Mouse (Mus musculus) stomach, embryonic 14.5 days (tissue): Measurements from ENCODE around the gene Macrod2. TPM values are rescaled to one million over a fixed set of nuclear protein-coding genes. Genes with fewer than 3 reads are reported as not detected.

Experiments used
- ATAC-seq: fragments of 200-750 bp; cut with Nextera tagmentation; 2 replicates; pipeline ENCODE4 v1.8.0; 2017; ENCODE audit warnings: low read depth, moderate TSS enrichment; ENCODE audit not compliant: insufficient number of reproducible peaks, insufficient read depth, low FRiP score
- H3K27ac ChIP-seq: fragments of 300-500 bp; sonication (generic); 2 replicates; pipeline ENCODE4 v1.5.1; 2014; ENCODE audit warnings: mild to moderate bottlenecking, low read length, moderate library complexity, mixed read lengths
- H3K27me3 ChIP-seq: fragments of 300-500 bp; sonication (generic); 2 replicates; pipeline ENCODE4 v1.6.1; 2014; ENCODE audit warnings: low read length, control low read depth, mixed read lengths; ENCODE audit not compliant: control insufficient read depth, insufficient read depth
- H3K36me3 ChIP-seq: fragments of 300-500 bp; sonication (generic); 2 replicates; pipeline ENCODE4 v1.6.1; 2014; ENCODE audit warnings: mild to moderate bottlenecking, control low read depth, low read length, moderate library complexity, mixed read lengths; ENCODE audit not compliant: control insufficient read depth, insufficient read depth
- H3K4me1 ChIP-seq: fragments of 300-500 bp; sonication (generic); 2 replicates; pipeline ENCODE4 v1.6.1; 2014; ENCODE audit warnings: low read length, control low read depth, mixed read lengths; ENCODE audit not compliant: control insufficient read depth, insufficient read depth
- H3K4me2 ChIP-seq: fragments of 300-500 bp; sonication (generic); replicated peaks from 2 replicates; pipeline ENCODE4 v1.6.1; 2014; ENCODE audit warnings: low read depth, low read length, control low read depth
- H3K4me3 ChIP-seq: fragments of 300-500 bp; sonication (generic); 2 replicates; pipeline ENCODE4 v1.5.1; 2014; ENCODE audit warnings: low read depth, low read length, control low read depth
- H3K9ac ChIP-seq: fragments of 300-500 bp; sonication (generic); replicated peaks from 2 replicates; pipeline ENCODE4 v1.6.1; 2014; ENCODE audit warnings: low read depth, mild to moderate bottlenecking, control low read depth, low read length, moderate library complexity, mixed read lengths
- H3K9me3 ChIP-seq: fragments of 300-500 bp; sonication (generic); 2 replicates; pipeline ENCODE4 v1.6.1; 2016; ENCODE audit warnings: low read depth, low read length, control low read depth; ENCODE audit not compliant: control insufficient read depth
- WGBS: fragments of 180-500 bp; shearing (Covaris S2); extraction: QIAGEN DNeasy Blood & Tissue Kit; methylation state at CpG from one replicate; pipeline ENCODE4 v1.1.7; 2014; 5-methylcytosine and 5-hydroxymethylcytosine counted together
- polyA plus RNA-seq: library from polyadenylated mRNA; unstranded; fragments of >200 nt; fragmentation: Nextera tagmentation; extraction: Ambion mirVana; gene quantifications from 2 replicates; pipeline ENCODE4 v1.2.1, GENCODE M21; 2014

The Macrod2 gene
- polyA plus RNA-seq, 1 experiment from 2014 or later: 40.9 TPM

DNA sequence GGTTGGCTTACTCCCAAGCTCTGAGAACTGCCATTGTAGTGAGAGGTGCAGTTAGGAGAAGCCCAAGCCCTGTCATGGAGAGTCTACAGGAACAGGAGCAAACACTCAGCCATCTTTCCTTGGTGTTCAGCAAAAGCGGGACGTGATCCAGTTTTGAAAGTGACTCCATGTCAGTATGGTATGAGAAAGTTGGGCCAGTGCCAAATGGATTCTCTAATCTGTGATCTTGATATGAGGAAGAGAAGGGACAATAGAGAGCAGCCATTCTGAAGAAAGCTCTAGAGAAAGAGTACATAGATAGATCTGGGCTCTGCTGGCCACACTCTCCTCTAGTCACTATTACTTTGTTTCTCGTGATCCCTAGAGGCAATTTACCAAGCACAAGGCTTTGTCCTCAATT lies 2006.2 kb downstream of the Macrod2 start:
- H3K9me3 ChIP-seq: no peaks in the 10 kb centered on the region
- ATAC-seq: no peak
- H3K27me3 ChIP-seq: no peaks in the 10 kb centered on the region
- no peak overlapping the region for H3K27ac ChIP-seq
- no peak overlapping the region for H3K4me2 ChIP-seq
- no peaks in the 10 kb centered on the region for H3K4me1 ChIP-seq
- no peak overlapping the region for H3K9ac ChIP-seq
- no peaks in the 10 kb centered on the region for H3K36me3 ChIP-seq
- no peak overlapping the region for H3K4me3 ChIP-seq
- WGBS: 85% methylated on average over 3 of the region's 3 CpGs

DNA sequence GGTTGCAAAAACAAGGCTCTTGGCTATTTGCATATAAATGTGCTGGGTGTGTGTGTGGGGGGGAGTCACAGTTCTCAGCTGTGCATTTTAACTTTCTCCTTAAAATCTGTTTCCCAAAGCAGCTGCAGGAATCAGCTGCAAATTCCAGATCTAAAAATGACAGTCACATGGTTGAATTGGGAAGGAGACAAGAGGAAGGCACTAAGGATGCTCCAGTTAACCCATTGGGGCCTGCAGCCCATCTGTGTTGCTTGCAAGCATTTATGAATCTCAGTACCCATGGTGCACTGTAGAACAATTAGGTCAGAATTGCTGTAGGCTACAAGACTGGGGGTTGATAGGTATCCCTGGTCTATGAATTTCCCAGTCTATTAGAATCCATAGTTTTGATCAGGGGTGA lies 2008.3 kb downstream of the Macrod2 start:
- Histone ChIP-seq H3K9me3 (no peaks in the 10 kb centered on the region), H3K4me2 (no peak overlapping the region), H3K9ac (no peak overlapping the region), H3K27ac (no peak overlapping the region), H3K4me3 (no peak overlapping the region), H3K36me3 (no peaks in the 10 kb centered on the region), H3K27me3 (no peaks in the 10 kb centered on the region), H3K4me1 (no peaks in the 10 kb centered on the region)
- ATAC-seq: no peak

DNA sequence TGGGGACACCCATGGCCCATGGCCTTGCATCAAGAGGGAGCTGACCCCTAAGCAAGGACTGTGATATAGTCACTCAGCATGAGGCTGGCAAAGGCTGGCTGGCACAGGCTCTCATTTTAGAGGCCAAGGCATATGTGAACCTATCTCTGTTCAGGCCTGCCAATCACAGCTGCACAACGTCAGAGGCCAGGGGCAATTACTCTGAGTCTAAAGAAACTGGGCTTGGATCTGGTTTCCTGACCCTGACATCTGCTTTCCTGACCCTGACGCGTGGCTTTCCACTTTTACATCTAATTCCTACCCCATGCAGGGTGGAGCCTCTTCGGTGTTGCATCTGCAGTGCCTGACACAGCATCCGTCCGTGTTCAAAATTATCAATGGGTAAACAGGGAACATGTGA lies 2009.2 kb downstream of the Macrod2 start:
- no peaks in the 10 kb centered on the region for H3K36me3 ChIP-seq
- H3K4me3 ChIP-seq: no peak overlapping the region
- no peak overlapping the region for H3K27ac ChIP-seq
- H3K9me3 ChIP-seq: no peaks in the 10 kb centered on the region
- H3K4me1 ChIP-seq: no peaks in the 10 kb centered on the region
- no peak overlapping the region for H3K9ac ChIP-seq
- no peaks in the 10 kb centered on the region for H3K27me3 ChIP-seq
- WGBS: 47% methylated on average over 6 of the region's 6 CpGs
- ATAC-seq: no peak
- no peak overlapping the region for H3K4me2 ChIP-seq

DNA sequence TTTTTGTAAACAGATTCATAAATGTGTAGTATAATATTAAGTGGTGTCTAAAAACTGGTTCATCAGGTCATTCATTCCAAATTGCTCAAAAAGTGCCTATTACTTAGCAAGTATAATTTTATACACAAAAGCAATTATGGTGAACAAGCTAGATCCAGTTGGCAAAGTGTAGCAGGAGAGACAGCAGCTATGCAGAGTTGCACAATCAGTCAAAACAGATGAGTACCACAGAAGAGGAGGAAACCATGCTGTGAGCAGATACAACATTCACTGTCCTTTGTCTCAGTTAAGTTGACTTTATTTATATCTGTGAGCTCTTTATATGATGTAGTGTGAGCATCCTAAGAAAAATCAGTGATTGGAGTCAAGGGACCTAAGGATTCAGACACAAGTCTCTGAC lies 2012.2 kb downstream of the Macrod2 start:
- no peak overlapping the region for H3K4me3 ChIP-seq
- no peak for ATAC-seq
- no peaks in the 10 kb centered on the region for H3K9me3 ChIP-seq
- no peak overlapping the region for H3K9ac ChIP-seq
- no peak overlapping the region for H3K4me2 ChIP-seq
- no peaks in the 10 kb centered on the region for H3K27me3 ChIP-seq
- H3K36me3 ChIP-seq: no peaks in the 10 kb centered on the region
- no peaks in the 10 kb centered on the region for H3K4me1 ChIP-seq
- H3K27ac ChIP-seq: no peak overlapping the region

DNA sequence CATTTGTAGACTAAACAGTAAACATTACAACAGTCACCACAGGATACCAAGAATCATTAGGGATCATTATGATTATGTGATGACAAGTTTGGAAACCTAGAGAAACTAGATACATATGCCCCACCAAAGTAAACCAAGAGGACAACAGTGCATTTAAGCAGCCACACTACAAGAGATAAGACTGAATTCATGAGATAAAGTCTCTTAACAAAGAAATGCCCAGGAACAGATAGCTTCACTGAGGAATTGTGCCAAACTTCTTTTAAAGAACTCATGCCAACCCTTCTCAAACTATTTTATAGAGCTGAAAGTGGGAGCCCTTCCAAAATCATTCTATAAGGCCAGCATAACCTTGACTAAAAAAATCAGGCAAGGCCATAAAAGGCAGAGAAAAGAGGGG lies 2015.0 kb downstream of the Macrod2 start:
- ATAC-seq: no peak
- H3K4me1 ChIP-seq: no peaks in the 10 kb centered on the region
- H3K27me3 ChIP-seq: no peaks in the 10 kb centered on the region
- no peak overlapping the region for H3K4me2 ChIP-seq
- no peak overlapping the region for H3K9ac ChIP-seq
- no peaks in the 10 kb centered on the region for H3K36me3 ChIP-seq
- no peaks in the 10 kb centered on the region for H3K9me3 ChIP-seq
- H3K27ac ChIP-seq: no peak overlapping the region
- H3K4me3 ChIP-seq: no peak overlapping the region

DNA sequence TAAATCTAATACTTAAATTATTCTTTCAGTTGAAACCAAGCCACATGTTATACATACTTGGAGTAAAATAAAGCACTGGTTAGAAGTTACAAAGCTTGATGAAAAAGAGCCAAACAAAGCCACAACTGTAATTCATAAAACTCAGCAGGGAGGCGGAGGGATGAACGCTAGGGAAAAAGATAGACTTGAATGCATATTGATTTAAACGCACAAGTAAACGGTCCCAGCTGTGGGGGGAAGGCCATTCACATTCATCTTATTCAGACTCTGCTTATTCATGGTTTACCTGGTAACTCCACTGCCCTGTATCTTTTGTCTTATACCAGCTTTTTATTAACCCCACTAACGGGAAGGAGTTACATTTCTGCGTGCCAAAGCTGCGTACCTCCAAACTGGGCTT lies 2038.0 kb downstream of the Macrod2 start:
- Histone ChIP-seq H3K4me1 (no peaks in the 10 kb centered on the region), H3K9me3 (no peaks in the 10 kb centered on the region), H3K36me3 (no peaks in the 10 kb centered on the region), H3K9ac (no peak overlapping the region), H3K27me3 (no peaks in the 10 kb centered on the region), H3K4me2 (no peak overlapping the region), H3K4me3 (no peak overlapping the region), H3K27ac (no peak overlapping the region)
- 52% methylated on average over 7 of the region's 7 CpGs for WGBS
- ATAC-seq: no peak

DNA sequence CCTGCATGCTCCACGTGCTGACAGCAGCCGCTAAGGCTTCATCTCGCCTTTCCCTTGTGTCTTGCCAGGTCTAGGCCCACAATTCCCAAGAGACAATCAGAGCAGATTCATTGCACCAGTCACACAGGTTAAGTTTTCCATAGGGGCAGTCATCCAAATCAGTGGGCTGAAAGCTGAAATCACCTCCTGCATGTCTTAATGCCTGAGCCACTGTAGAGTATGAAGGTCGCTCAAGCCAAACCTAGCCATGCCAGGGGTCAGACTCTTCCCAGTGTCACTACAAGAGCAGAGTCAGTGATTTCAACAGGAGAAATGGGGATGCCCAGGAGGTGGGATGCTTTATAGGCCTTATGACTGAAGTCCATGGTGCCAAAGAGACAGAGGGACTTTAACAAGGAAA lies 2039.6 kb downstream of the Macrod2 start:
- H3K27ac ChIP-seq: no peak overlapping the region
- H3K9ac ChIP-seq: no peak overlapping the region
- H3K4me2 ChIP-seq: no peak overlapping the region
- no peak for ATAC-seq
- H3K27me3 ChIP-seq: no peaks in the 10 kb centered on the region
- no peaks in the 10 kb centered on the region for H3K9me3 ChIP-seq
- H3K36me3 ChIP-seq: no peaks in the 10 kb centered on the region
- no peak overlapping the region for H3K4me3 ChIP-seq
- WGBS: 87% methylated on average over 4 of the region's 4 CpGs
- no peaks in the 10 kb centered on the region for H3K4me1 ChIP-seq

DNA sequence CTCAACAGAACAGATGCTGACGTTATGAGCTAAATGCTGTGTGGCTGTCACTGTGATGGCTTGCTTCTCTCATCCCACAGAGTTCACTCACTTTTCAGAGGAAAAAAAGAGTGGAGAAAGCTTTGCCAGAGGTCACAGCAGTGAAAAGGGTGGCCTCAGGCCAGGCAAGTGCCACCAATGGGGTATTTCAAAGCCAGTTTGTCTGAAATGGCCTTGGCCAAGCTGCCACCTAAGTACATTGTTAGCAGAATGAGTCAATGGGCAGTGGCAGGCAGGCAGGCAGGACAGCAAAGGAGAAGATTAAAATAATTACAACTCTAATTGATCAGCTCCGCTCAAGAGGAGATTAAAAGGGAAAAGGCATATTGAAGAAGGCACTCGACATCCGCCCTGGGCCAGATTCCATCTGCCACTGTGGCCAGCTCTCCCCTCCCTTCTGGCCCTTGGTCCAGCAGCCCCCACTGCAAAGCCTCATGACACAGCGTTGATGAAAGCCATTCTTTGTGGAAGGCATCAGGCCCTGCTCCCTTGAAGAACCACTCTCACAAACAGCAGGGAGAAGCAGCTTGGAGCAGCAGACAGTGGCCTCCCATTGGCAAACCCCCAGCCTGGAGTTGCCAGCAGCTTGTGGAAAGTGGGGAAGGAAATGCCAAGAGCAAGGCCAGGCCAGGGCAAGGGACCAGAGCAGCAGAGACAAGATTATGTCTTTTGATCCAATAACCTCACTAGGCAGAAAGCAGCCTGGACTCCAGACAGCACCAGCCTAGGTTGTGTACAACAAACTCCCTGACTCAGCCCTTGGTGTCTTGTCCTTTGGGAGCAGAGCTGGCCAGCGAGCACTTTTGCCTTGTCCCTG lies 2042.7 kb downstream of the Macrod2 start:
- no peak overlapping the region for H3K4me2 ChIP-seq
- H3K9ac ChIP-seq: no peak overlapping the region
- H3K27ac ChIP-seq: no peak overlapping the region
- H3K4me1 ChIP-seq: no peaks in the 10 kb centered on the region
- no peaks in the 10 kb centered on the region for H3K27me3 ChIP-seq
- H3K9me3 ChIP-seq: no peaks in the 10 kb centered on the region
- no peak overlapping the region for H3K4me3 ChIP-seq
- WGBS: 70% methylated on average over 6 of the region's 6 CpGs
- H3K36me3 ChIP-seq: no peaks in the 10 kb centered on the region
- no peak for ATAC-seq
